Mouse (Mus musculus) kidney, embryonic 15.5 days (tissue): Measurements from ENCODE around the gene H2-M5. TPM values are rescaled to one million over a fixed set of nuclear protein-coding genes. Genes with fewer than 3 reads are reported as not detected.

ENCODE experiments used
- ATAC-seq: fragments of 200-750 bp; cut with Nextera tagmentation; replicated peaks from 2 replicates; pipeline ENCODE4 v1.8.0; 2017; ENCODE audit warnings: moderate TSS enrichment; ENCODE audit not compliant: low FRiP score
- H3K27ac ChIP-seq: fragments of 300-500 bp; sonication (generic); 2 replicates; pipeline ENCODE4 v1.5.1; 2015; ENCODE audit warnings: mild to moderate bottlenecking, inconsistent platforms
- H3K27me3 ChIP-seq: fragments of 300-500 bp; sonication (generic); 2 replicates; pipeline ENCODE4 v1.6.1; 2015; ENCODE audit warnings: inconsistent platforms
- H3K36me3 ChIP-seq: fragments of 300-500 bp; sonication (generic); 2 replicates; pipeline ENCODE4 v1.6.1; 2015; ENCODE audit warnings: inconsistent platforms
- H3K4me1 ChIP-seq: fragments of 300-500 bp; sonication (generic); 2 replicates; pipeline ENCODE4 v1.6.1; 2015; ENCODE audit warnings: inconsistent platforms
- H3K4me2 ChIP-seq: fragments of 300-500 bp; sonication (generic); 2 replicates; pipeline ENCODE4 v1.6.1; 2015; ENCODE audit warnings: moderate library complexity, mild to moderate bottlenecking, inconsistent platforms
- H3K4me3 ChIP-seq: fragments of 300-500 bp; sonication (generic); replicated peaks from 2 replicates; pipeline ENCODE4 v1.5.1; 2015; ENCODE audit warnings: mild to moderate bottlenecking, inconsistent platforms
- H3K9ac ChIP-seq: fragments of 300-500 bp; sonication (generic); 2 replicates; pipeline ENCODE4 v1.6.1; 2015; ENCODE audit warnings: mild to moderate bottlenecking, inconsistent platforms
- H3K9me3 ChIP-seq: fragments of 300-500 bp; sonication (generic); replicated peaks from 2 replicates; pipeline ENCODE4 v1.6.1; 2016; ENCODE audit warnings: inconsistent platforms
- WGBS: fragments of 180-500 bp; shearing (Covaris S2); methylation state at CpG from one replicate; pipeline ENCODE4 v1.1.7; 2015; ENCODE audit warnings: mixed read lengths; 5-methylcytosine and 5-hydroxymethylcytosine counted together
- polyA plus RNA-seq: library from polyadenylated mRNA; unstranded; fragments of >200 nt; fragmentation: Nextera tagmentation; extraction: Ambion mirVana; gene quantifications from 2 replicates; pipeline ENCODE4 v1.2.1, GENCODE M21; 2015

Gene H2-M5
- polyA plus RNA-seq, 1 experiment from 2014 or later: 0.44 TPM

DNA sequence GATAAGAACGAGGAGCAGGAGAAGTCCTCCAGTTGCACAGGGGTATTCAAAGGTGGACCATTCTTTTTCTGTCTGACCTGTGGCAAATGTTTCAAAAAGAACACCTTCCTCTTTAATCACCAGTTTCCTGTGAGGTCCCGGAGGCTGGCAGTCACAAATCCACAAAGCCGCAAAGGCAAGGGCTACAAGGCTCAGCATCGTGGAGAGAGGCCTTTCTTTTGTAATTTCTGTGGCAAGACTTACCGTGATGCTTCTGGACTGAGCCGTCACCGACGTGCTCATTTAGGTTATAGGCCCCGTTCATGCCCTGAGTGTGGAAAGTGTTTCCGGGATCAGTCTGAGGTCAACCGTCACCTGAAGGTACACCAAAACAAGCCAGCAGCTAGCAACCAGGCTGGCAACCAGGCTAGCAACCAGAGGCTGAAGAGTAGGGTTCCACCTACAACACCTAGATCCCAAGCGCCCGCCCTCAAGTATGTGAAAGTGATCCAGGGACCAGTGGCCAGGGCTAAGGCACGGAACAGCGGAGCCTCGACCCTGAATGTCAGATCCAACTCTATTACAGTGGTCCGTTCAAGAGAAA is 20.2 kb upstream of the H2-M5 start:
- 94% methylated on average over 17 of the region's 17 CpGs for WGBS
- no peak for ATAC-seq
- Histone ChIP-seq H3K36me3 (peaks cover 64% of the 10 kb centered on the region), H3K4me3 (no peak overlapping the region), H3K4me1 (peaks cover 4% of the 10 kb centered on the region; the same call in 1 of the 2 replicates), H3K27me3 (no peaks in the 10 kb centered on the region), H3K9me3 (no peaks in the 10 kb centered on the region), H3K4me2 (no peak overlapping the region), H3K9ac (no peak overlapping the region), H3K27ac (no peak overlapping the region)

DNA sequence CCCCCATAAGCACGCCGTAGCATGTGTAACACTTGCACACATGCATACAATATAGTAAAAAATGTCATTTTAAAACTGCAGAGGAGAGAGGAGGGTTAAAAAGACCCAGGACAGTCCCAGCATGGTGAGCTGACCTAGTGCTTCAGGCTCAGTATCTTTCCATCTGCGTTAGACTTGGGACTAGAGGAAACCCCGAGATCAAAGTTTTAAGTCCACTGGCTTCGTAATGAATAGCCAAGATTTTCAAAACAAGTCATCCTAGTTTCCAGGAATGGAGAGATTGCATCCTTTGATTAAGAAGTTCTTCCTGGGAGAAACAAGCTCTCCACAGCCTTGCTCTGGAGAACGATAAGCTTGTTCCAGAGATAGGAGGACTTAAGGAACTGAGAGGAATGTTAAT is 18.8 kb upstream of the H2-M5 start:
- Histone ChIP-seq H3K27me3 (no peaks in the 10 kb centered on the region), H3K9me3 (no peaks in the 10 kb centered on the region), H3K36me3 (peaks cover 66% of the 10 kb centered on the region), H3K9ac (no peak overlapping the region), H3K4me1 (peaks cover 10% of the 10 kb centered on the region), H3K4me2 (no peak overlapping the region), H3K4me3 (no peak overlapping the region), H3K27ac (no peak overlapping the region)
- 81% methylated on average over 6 of the region's 6 CpGs for WGBS
- ATAC-seq: no peak

DNA sequence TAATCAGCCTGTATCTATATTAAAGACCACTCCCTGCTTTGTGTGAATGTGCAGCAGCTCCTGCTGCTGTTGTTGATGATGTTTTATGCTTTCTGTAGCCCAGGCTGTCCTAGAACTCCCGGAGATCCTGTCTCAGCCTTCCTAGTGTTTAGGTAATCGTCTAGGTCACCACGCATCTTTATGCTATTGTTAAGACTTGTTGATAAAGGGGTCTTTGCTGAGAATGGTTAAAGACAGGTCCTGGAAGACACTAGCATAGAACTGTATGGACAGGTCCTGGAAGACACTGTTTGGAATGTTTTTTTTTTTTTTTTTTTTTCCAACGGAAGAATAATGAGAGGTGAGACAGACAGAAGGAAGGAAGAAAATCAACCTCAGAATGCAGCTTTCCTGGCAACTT is 14.0 kb upstream of the H2-M5 start:
- Histone ChIP-seq H3K27ac (no peak overlapping the region), H3K4me1 (peaks cover 11% of the 10 kb centered on the region; the same call in 1 of the 2 replicates), H3K36me3 (peaks cover 36% of the 10 kb centered on the region), H3K4me3 (peak overlapping the region; percentile 60), H3K4me2 (peak overlapping the region; percentile 80), H3K27me3 (no peaks in the 10 kb centered on the region), H3K9ac (peak overlapping the region; percentile 75), H3K9me3 (no peaks in the 10 kb centered on the region)
- 36% methylated on average over 4 of the region's 4 CpGs for WGBS
- ATAC-seq: no peak

DNA sequence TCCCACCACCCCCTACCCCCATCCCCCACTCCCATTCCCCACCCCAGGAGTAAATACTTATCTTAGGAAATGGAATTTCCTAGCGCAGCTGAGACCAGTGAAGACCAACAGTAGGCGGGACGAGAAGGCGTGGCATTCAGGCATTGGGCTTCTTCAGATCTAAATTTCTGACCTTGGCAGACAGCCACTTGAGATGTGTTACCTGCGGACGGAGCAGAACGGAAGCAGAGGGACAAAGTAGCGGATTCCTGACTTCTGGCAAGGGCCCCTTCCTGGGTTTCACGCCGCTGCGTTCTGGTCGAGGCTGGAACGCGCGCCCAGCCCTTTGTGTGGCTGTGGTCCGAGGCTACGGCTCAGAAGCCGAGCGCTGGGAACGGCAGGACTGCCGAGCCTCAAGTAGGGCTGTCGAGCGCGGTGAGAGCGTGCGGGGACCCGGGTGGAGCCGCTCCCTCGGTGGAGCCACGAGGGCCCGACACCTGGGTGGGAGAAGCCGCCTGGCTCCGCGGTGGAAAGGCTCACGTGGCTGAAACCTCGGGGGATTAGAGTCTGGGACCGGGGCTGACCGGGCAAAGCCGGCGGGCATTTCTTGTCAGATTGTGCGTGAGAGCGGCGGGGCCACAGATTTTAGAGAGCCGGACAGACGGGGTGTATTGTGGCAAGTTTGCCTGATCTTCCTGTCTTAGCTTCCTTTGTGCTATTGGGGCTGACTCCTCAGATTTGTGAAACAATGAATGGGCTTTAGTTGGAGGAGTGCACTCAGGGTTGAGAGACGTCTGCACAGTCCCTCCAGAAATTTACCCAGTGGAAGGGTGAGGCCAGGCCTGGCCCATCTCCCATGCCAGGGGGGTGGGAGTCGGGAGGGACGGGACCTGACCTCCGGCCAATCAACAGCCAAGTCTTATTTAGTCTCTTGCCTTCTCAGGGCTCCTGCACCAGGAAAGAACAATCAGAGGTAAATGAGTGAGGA is 13.3 kb upstream of the H2-M5 start:
- no peaks in the 10 kb centered on the region for H3K9me3 ChIP-seq
- under 1% methylated on average over 49 of the region's 49 CpGs for WGBS
- peak overlapping the region; percentile 75 for H3K9ac ChIP-seq
- peak overlapping the region; percentile 80 for H3K4me2 ChIP-seq
- peaks cover 29% of the 10 kb centered on the region for H3K36me3 ChIP-seq
- peaks cover 11% of the 10 kb centered on the region; the same call in 1 of the 2 replicates for H3K4me1 ChIP-seq
- peak overlapping the region; percentile 60 for H3K4me3 ChIP-seq
- peak; percentile 92 for ATAC-seq
- H3K27me3 ChIP-seq: no peaks in the 10 kb centered on the region
- peak overlapping the region; percentile 86 for H3K27ac ChIP-seq

DNA sequence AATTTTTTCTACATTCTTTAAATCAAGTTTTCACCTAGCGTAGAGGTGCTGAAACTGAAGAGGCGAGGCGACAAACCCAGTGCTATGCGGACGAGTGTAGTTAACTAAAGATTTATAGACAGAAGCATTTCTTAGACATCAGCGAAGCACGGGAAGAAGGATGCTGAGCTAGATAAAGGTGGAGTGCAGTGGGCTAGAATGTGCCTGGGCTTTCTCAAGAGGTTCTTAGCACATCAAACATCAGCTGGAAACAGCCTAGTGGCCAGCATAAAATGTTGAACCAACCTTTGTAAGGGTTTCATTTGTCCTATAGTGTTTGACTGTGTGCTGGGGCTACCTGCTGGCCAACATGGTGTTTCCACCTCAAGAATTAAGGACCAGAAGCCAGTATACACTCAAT is 11.5 kb upstream of the H2-M5 start, which contains the start of gene Zfp57:
Zfp57 (plus strand) TSS at position 301 of the 400 bp plus-strand sequence.
- 89% methylated on average over 7 of the region's 7 CpGs for WGBS
- Histone ChIP-seq H3K4me2 (peak within 1 kb of the TSS; percentile 80), H3K4me3 (peak within 1 kb of the TSS; percentile 60), H3K9me3 (no peaks in the 10 kb centered on the region), H3K9ac (no peak within 1 kb of the TSS), H3K4me1 (peaks cover 11% of the 10 kb centered on the region; the same call in 1 of the 2 replicates), H3K36me3 (peaks cover 12% of the 10 kb centered on the region), H3K27me3 (no peaks in the 10 kb centered on the region), H3K27ac (no peak within 1 kb of the TSS)
- no peak for ATAC-seq

DNA sequence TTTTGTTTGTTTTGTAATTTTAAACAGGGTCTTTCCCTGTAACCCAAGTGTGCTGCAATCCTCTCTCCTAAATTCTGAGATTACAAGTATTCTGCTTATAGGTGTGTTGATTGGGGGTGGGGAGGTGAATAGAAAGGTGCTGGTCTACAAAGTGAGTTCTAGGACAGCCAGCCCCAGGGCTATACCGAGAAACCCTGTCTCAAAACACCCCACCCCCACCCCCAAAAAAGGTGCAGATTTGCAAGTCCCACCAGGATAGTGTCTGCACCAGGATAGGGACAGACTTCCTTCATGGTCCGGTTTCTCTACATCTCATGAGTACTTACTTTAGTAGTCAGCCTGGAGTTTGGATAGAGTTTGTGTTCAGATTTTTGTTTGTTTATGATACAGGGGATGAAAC is 9.1 kb upstream of the H2-M5 start:
- 76% methylated on average over 2 of the region's 2 CpGs for WGBS
- Histone ChIP-seq H3K36me3 (no peaks in the 10 kb centered on the region), H3K4me2 (no peak overlapping the region), H3K9me3 (no peaks in the 10 kb centered on the region), H3K4me1 (peaks cover 9% of the 10 kb centered on the region; the same call in 1 of the 2 replicates), H3K9ac (no peak overlapping the region), H3K27me3 (no peaks in the 10 kb centered on the region), H3K27ac (no peak overlapping the region), H3K4me3 (no peak overlapping the region)
- no peak for ATAC-seq

DNA sequence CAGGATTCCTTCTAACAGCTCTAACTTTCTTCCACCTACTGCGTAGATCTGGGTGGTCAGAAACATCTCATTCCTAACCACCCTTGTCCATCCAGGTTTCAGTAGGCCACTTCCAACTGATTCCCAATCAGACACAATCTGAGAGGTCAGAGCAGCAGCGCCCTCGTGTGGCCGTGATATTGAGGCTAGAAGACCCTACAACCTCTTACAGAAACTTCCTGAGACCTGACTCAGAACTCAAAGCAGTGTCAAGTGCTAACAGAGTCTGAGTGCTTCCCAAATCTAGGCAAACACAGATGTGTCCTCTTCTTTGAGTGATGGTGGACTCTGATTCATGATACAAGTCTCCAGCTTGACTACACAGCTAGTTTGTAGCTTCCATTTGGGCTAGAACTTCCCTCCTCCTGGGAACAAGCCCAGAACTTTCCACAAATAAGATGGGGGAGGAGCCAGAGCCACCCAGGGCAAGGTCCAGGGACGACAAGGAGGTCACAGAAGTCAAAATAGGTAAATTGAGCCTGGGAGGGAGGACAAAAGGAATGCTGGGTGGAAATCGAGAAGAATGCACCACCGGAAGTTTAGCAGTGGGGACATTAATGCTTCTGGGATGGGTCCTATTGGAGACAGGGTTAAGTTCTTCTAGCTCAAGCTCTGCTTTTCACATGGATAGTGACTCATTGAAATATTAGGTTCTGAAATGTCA is 7.8 kb upstream of the H2-M5 start:
- H3K4me3 ChIP-seq: no peak overlapping the region
- whole genome bisulfite sequencing: 20% methylated on average over 7 of the region's 7 CpGs
- no peaks in the 10 kb centered on the region for H3K27me3 ChIP-seq
- no peaks in the 10 kb centered on the region for H3K9me3 ChIP-seq
- ATAC-seq: peak; percentile 43; the same call in 1 of the 2 replicates
- H3K36me3 ChIP-seq: no peaks in the 10 kb centered on the region
- 0 out of 2 replicates have a peak, but pooled peaks cover 2% of the 10 kb centered on the region for H3K4me1 ChIP-seq
- H3K9ac ChIP-seq: no peak overlapping the region
- no peak overlapping the region for H3K4me2 ChIP-seq
- no peak overlapping the region for H3K27ac ChIP-seq

DNA sequence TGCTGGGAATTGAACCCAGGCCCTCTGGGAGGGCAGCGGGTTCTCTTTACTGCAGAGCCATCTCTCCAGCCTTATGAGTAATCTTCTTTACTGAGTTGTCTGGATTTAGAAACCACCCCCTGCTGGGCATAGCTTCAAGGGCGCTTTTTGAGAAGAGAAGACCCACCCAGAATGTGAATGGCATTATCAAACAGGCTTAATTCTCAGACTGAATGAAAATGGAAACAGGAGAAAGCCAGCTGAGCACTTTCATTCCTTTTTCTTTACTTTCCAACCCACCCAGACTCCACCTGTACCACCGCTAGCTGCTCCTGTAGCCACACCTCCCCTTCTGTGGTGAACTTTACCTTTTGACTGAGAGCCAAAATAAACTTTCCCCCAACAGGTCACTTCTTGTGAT is 6.1 kb upstream of the H2-M5 start:
- no peak for ATAC-seq
- no peak overlapping the region for H3K4me2 ChIP-seq
- no peak overlapping the region for H3K4me3 ChIP-seq
- H3K4me1 ChIP-seq: no peaks in the 10 kb centered on the region
- H3K9me3 ChIP-seq: no peaks in the 10 kb centered on the region
- no peaks in the 10 kb centered on the region for H3K36me3 ChIP-seq
- no peak overlapping the region for H3K9ac ChIP-seq
- WGBS: 70% methylated on average over 3 of the region's 3 CpGs
- no peak overlapping the region for H3K27ac ChIP-seq
- no peaks in the 10 kb centered on the region; the same call in 1 of the 2 replicates for H3K27me3 ChIP-seq

DNA sequence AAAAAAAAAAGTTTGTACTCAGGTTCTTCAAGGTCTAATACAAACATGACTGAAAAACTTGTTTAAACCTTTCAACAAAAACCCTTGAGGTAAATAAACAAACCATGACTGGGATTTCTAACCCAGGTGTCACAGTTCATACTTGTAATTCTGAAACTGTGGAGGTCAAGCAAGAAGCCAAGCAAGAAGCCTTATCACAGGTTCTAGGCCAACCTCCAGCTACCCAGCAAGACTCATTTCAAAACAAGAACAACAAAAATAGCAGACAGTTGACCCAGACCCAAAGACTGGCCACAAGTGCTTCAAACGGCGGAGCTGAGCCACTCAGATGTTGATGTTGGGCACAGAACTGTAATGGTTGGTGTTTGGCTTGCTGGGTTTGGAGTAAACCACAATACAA is 5.2 kb upstream of the H2-M5 start:
- Histone ChIP-seq H3K9me3 (no peaks in the 10 kb centered on the region), H3K9ac (no peak overlapping the region), H3K4me1 (no peaks in the 10 kb centered on the region), H3K27ac (no peak overlapping the region), H3K36me3 (no peaks in the 10 kb centered on the region), H3K27me3 (peaks cover 2% of the 10 kb centered on the region), H3K4me3 (no peak overlapping the region), H3K4me2 (no peak overlapping the region)
- WGBS: 73% methylated on average over 2 of the region's 2 CpGs
- no peak for ATAC-seq

DNA sequence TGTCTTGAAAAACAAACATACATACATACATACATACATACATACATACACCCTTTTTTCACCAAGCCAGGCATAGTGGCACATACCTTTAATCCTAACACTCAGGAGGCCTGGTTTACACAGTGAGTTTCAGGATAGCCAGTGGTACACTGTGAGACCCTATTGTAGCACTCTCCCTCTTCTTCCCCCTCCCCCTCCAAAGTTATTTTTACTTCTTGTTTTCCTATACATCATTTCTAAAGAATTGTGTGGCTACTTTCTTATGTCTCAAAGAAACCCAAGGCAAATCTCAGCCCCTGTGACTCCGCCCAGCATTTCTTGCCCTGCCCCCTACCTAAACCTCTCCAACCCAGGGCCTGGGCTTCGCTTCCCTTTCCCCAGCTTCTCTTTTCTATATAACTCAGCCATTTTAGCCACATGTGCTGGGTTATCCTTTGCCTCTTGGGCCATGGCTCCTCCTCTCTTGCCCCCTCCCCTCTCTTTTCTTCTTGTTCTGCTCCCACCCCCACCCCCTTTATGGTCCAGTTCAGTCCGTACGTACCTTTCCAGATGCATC is 4.5 kb upstream of the H2-M5 start:
- H3K27me3 ChIP-seq: peaks cover 9% of the 10 kb centered on the region
- no peak for ATAC-seq
- no peaks in the 10 kb centered on the region for H3K36me3 ChIP-seq
- no peaks in the 10 kb centered on the region for H3K9me3 ChIP-seq
- H3K4me1 ChIP-seq: no peaks in the 10 kb centered on the region
- H3K4me2 ChIP-seq: no peak overlapping the region
- WGBS: 90% methylated on average over 4 of the region's 4 CpGs
- no peak overlapping the region for H3K27ac ChIP-seq
- no peak overlapping the region for H3K4me3 ChIP-seq
- no peak overlapping the region for H3K9ac ChIP-seq

DNA sequence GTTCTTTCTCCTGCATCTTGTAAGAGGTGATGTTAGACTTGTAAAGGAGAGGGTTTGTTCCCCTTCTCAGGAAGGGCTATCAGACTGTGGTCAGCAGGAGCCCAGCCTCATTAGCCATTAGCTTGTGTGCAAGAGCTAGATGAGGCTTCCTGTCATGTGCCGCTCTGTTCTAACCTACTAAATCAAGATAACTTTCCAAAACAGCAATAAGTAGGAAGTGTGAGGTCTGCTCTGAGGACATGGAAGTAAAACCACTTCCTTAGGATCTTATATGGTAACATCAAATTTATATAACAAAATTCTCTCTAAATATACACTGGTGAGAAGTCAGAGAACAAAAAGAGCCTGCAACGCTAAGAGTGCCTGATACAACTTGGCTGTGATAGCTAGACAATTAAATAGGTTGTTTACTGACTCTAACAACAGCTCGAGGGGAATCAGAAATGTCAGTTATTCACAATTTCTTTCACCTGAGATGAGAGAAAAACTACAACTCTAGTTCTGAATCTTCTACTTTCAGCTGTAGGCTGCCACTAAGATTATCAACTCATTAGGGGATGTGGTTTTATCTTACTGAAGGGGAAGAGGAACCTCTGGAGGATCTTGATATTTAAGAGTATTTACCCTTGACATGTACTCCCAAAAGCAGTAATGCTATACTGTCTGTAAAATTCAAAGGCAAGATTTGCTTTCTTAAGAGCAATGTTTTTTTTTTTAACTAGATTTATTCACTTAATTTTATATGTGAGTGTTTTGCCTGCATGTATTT is 3.2 kb upstream of the H2-M5 start:
- peaks cover 4% of the 10 kb centered on the region; the same call in 1 of the 2 replicates for H3K4me1 ChIP-seq
- no peak for ATAC-seq
- no peaks in the 10 kb centered on the region for H3K9me3 ChIP-seq
- H3K36me3 ChIP-seq: no peaks in the 10 kb centered on the region
- no peak overlapping the region for H3K27ac ChIP-seq
- WGBS: 60% methylated on average over 3 of the region's 3 CpGs
- H3K4me3 ChIP-seq: no peak overlapping the region
- H3K4me2 ChIP-seq: no peak overlapping the region
- H3K9ac ChIP-seq: no peak overlapping the region
- H3K27me3 ChIP-seq: peaks cover 22% of the 10 kb centered on the region
